Mouse (Mus musculus): ENCODE results near the gene Rplp0.

DNA sequence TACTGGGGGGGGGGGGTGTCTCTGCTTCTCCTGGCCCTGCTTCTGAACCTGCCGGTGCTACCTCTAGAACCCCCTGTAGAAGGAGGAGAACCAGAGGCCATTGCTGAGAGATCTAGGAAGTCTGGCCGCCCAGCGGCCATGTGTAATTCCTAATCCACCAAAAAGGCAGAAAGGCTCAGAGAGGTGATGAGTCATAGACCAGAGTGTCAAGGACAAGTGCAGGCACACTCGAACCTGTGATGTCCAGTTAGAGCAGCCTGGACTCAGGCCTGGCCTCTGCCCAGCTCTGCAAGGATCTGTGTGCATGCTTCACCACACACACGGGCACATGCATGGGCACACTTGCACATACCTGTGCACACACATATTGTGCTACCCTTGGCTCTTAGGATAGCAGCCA is 31.1 kb upstream of the Rplp0 start:
- no peak for TF ChIP-seq POLR2A (IDR thresholded peaks at IDR 0.05; ENCODE audit: borderline replicate concordance, low read depth, low read length)
- TF ChIP-seq CTCF (IDR thresholded peaks at IDR 0.05; ENCODE audit: low read depth, low read length), result no peak

All from bone marrow macrophage, adult 2 months (primary cell).